Mouse (Mus musculus) yolk sac, embryonic 10.5 days (tissue): ENCODE measurements around the gene Fbxo10.
"Not testable (repeated sequence)": the region's sequence is repeated elsewhere in the genome, so short reads cannot be mapped to it uniquely, and the experiment has no call there.

Experiments
- DNase-seq: peaks from one replicate; pipeline ENCODE4 v3.0.0-alpha.2; 2017; ENCODE audit warnings: low spot score

Fbxo10 gene

GRCm38 (mm10) chr4:45000001-45000400, 84.4 kb downstream of the Fbxo10 start:
- DNase-seq = no peak

GRCm38 (mm10) chr4:44998071-44998470, 86.3 kb downstream of the Fbxo10 start:
- no peak for DNase-seq

- DNase-seq = no peak
Measured at GRCm38 (mm10) chr4:44994776-44995175, 89.6 kb downstream of the Fbxo10 start.

GRCm38 (mm10) chr4:44993847-44994246, 90.6 kb downstream of the Fbxo10 start:
- no peak for DNase-seq

- not testable (repeated sequence) for DNase-seq
Measured at GRCm38 (mm10) chr4:44993179-44993578, 91.2 kb downstream of the Fbxo10 start.

- DNase-seq = not testable (repeated sequence)
Measured at GRCm38 (mm10) chr4:44992330-44992729, 92.1 kb downstream of the Fbxo10 start.

GRCm38 (mm10) chr4:44990560-44990959, 93.8 kb downstream of the Fbxo10 start:
- DNase-seq = no peak
